Mouse (Mus musculus) heart, adult 2 months (tissue): ENCODE measurements around the gene Pram1. TPM values are rescaled to one million over a fixed set of nuclear protein-coding genes. Genes with fewer than 3 reads are reported as not detected.
A peak's percentile ranks its signal among the peaks of the same experiment; 100 is the strongest.

Source experiments
- DNase-seq, 2 experiments: peaks; one replicate each; pipeline ENCODE4 v3.0.0; 2021
- H3K27ac ChIP-seq: fragments of 200-600 bp; 2 replicates; pipeline ENCODE4 v1.8.1; 2022
- H3K27me3 ChIP-seq: fragments of 200-500 bp; 2 replicates; pipeline ENCODE4 v1.6.1; 2012; ENCODE audit warnings: mild to moderate bottlenecking, low read length, inconsistent platforms, mixed read lengths; ENCODE audit not compliant: control insufficient read depth, insufficient read depth
- H3K36me3 ChIP-seq: fragments of 200-500 bp; 2 replicates; pipeline ENCODE4 v1.6.1; 2012; ENCODE audit warnings: low read length, inconsistent platforms; ENCODE audit not compliant: control insufficient read depth, insufficient read depth
- H3K4me1 ChIP-seq: fragments of 200-500 bp; 2 replicates; pipeline ENCODE4 v1.6.1; 2011; ENCODE audit warnings: low read length; ENCODE audit not compliant: control insufficient read depth, insufficient read depth
- H3K4me3 ChIP-seq: fragments of 200-600 bp; 2 replicates; pipeline ENCODE4 v1.8.1; 2022
- H3K79me2 ChIP-seq: fragments of 200-500 bp; replicated peaks from 2 replicates; pipeline ENCODE4 v1.6.1; 2012; ENCODE audit warnings: mild to moderate bottlenecking, inconsistent platforms, low read length, moderate library complexity, mixed read lengths; ENCODE audit not compliant: control insufficient read depth, insufficient read depth
- H3K9ac ChIP-seq: fragments of 200-500 bp; 2 replicates; pipeline ENCODE4 v1.6.1; 2012; ENCODE audit warnings: low read depth, mild to moderate bottlenecking, control low read depth, inconsistent platforms, low read length, mixed read lengths
- CTCF ChIP-seq: fragments of 200-600 bp; IDR thresholded peaks from 2 replicates; pipeline ENCODE4 v1.8.1; 2022; ENCODE audit warnings: antibody characterized with exemption, mild to moderate bottlenecking, moderate library complexity
- EP300 ChIP-seq: fragments of 200-500 bp; IDR thresholded peaks from 2 replicates; pipeline ENCODE4 v1.6.1; 2011; ENCODE audit warnings: low read depth, low read length, control low read depth; ENCODE audit not compliant: insufficient read depth
- POLR2A ChIP-seq: fragments of 200-500 bp; IDR thresholded peaks from 2 replicates; pipeline ENCODE4 v1.6.1; 2011; ENCODE audit warnings: mild to moderate bottlenecking, low read depth, low read length, control low read depth; ENCODE audit not compliant: insufficient read depth
- WGBS: fragments of 180-500 bp; shearing (Covaris S2); methylation state at CpG from one replicate; pipeline ENCODE4 v1.1.7; 2018; 5-methylcytosine and 5-hydroxymethylcytosine counted together
- intact Hi-C: fragments of 180-260 bp; cut with DNase I; formaldehyde crosslinking; loops from one replicate; pipeline ENCODE4 v1.15.1; 2025
- polyA plus RNA-seq: library from polyadenylated mRNA; depleted of rRNA; stranded (reverse); fragments of >200 nt; gene quantifications from 2 replicates; pipeline ENCODE4 v1.2.3, GENCODE M21; 2012
- total RNA-seq, 2 experiments: library from RNA; stranded (reverse); gene quantifications; 2 replicates each; pipeline ENCODE4 v1.2.3; 2021

The Pram1 gene
- total and polyA plus RNA-seq, 3 experiments, result 0.32 to 0.61 TPM; not detected in 1

GRCm38 (mm10) chr17:33645073-33645472 is 7.2 kb downstream of the Pram1 start:
- no peaks in the 10 kb centered on the region for H3K27me3 ChIP-seq
- WGBS, result 84% methylated on average over 8 of the region's 8 CpGs
- H3K36me3 ChIP-seq, result no peaks in the 10 kb centered on the region
- no peaks in the 10 kb centered on the region for H3K4me1 ChIP-seq
- TF ChIP-seq EP300 (no peak), POLR2A (no peak)
- no peaks in the 10 kb centered on the region for H3K79me2 ChIP-seq
- no peak for DNase-seq
- intact Hi-C loops, result no loop called here
- no peak overlapping the region for H3K9ac ChIP-seq
- H3K4me3 ChIP-seq, result no peak overlapping the region
- H3K27ac ChIP-seq, result no peak overlapping the region

GRCm38 (mm10) chr17:33649781-33650475 is 12.1 kb downstream of the Pram1 start:
- no peak for TF ChIP-seq POLR2A
- no peak for TF ChIP-seq EP300
- no peak for TF ChIP-seq CTCF
- WGBS, result 98% methylated on average over 34 of the region's 34 CpGs
- DNase-seq, result no peak
- Histone ChIP-seq H3K36me3 (peaks cover 3% of the 10 kb centered on the region), H3K4me1 (no peaks in the 10 kb centered on the region), H3K27ac (no peak overlapping the region), H3K4me3 (no peak overlapping the region), H3K27me3 (no peaks in the 10 kb centered on the region), H3K79me2 (no peaks in the 10 kb centered on the region), H3K9ac (no peak overlapping the region)
- intact Hi-C loops, result no loop called here

GRCm38 (mm10) chr17:33666813-33667212 is 29.0 kb downstream of the Pram1 start:
- no peak overlapping the region for H3K27ac ChIP-seq

GRCm38 (mm10) chr17:33669681-33670080 is 31.8 kb downstream of the Pram1 start:
- Histone ChIP-seq H3K4me1 (peaks cover 2% of the 10 kb centered on the region), H3K36me3 (peaks cover 57% of the 10 kb centered on the region), H3K27me3 (no peaks in the 10 kb centered on the region), H3K79me2 (peaks cover 3% of the 10 kb centered on the region; the same call in 1 of the 2 replicates), H3K4me3 (no peak overlapping the region), H3K27ac (no peak overlapping the region), H3K9ac (no peak overlapping the region)
- intact Hi-C loops, result no loop called here
- DNase-seq, result no peak
- TF ChIP-seq POLR2A, result no peak
- TF ChIP-seq CTCF, result no peak
- no peak for TF ChIP-seq EP300
- 87% methylated on average over 3 of the region's 3 CpGs for WGBS

More at GRCm38 (mm10) chr17:33666813-33667212, 29.0 kb downstream of the Pram1 start:
- WGBS, result 47% methylated on average over 3 of the region's 3 CpGs
- TF ChIP-seq EP300, result no peak
- TF ChIP-seq POLR2A, result no peak
- no peak for TF ChIP-seq CTCF
- Histone ChIP-seq H3K36me3 (peaks cover 43% of the 10 kb centered on the region), H3K4me3 (no peak overlapping the region), H3K27me3 (no peaks in the 10 kb centered on the region), H3K4me1 (peaks cover 2% of the 10 kb centered on the region), H3K9ac (no peak overlapping the region), H3K79me2 (peaks cover 1% of the 10 kb centered on the region; the same call in 1 of the 2 replicates)
- intact Hi-C loops, result no loop called here
- no peak for DNase-seq

- TF ChIP-seq EP300 (no peak), POLR2A (no peak), CTCF (no peak)
Measured at GRCm38 (mm10) chr17:33673837-33674236, 36.0 kb downstream of the Pram1 start.

GRCm38 (mm10) chr17:33675452-33675851 is 37.6 kb downstream of the Pram1 start:
- Histone ChIP-seq H3K79me2 (peaks cover 7% of the 10 kb centered on the region), H3K36me3 (peaks cover 73% of the 10 kb centered on the region), H3K4me3 (no peak overlapping the region), H3K27ac (no peak overlapping the region), H3K27me3 (no peaks in the 10 kb centered on the region), H3K4me1 (peaks cover 7% of the 10 kb centered on the region), H3K9ac (no peak overlapping the region)
- intact Hi-C loops, result no loop called here
- TF ChIP-seq POLR2A (no peak), CTCF (no peak), EP300 (no peak)
- DNase-seq, result peak in 1 of 2 experiments; percentile 26

More at GRCm38 (mm10) chr17:33673837-33674236, 36.0 kb downstream of the Pram1 start:
- H3K27me3 ChIP-seq, result no peaks in the 10 kb centered on the region
- peaks cover 6% of the 10 kb centered on the region for H3K79me2 ChIP-seq
- no peak overlapping the region for H3K27ac ChIP-seq
- no peak overlapping the region for H3K9ac ChIP-seq
- intact Hi-C loops, result no loop called here
- H3K36me3 ChIP-seq, result peaks cover 74% of the 10 kb centered on the region
- DNase-seq, result no peak
- no peak overlapping the region for H3K4me3 ChIP-seq
- 74% methylated on average over 1 of the region's 1 CpGs for WGBS
- H3K4me1 ChIP-seq, result peaks cover 6% of the 10 kb centered on the region
